Mouse (Mus musculus) frontal cortex, postnatal 14 days (tissue): Measurements from ENCODE around the gene Map2.

Source experiments
- DNase-seq, 2 experiments: peaks; one replicate each; pipeline ENCODE4 v3.0.0; 2022; ENCODE audit warnings: low spot score in 2 of 2

Gene Map2

GRCm38 (mm10) chr1:66205517-66205916 lies 30.4 kb downstream of the Map2 start:
- DNase-seq = no peak

GRCm38 (mm10) chr1:66206904-66207303 lies 31.8 kb downstream of the Map2 start:
- DNase-seq = no peak

GRCm38 (mm10) chr1:66211074-66211791 lies 36.2 kb downstream of the Map2 start:
- DNase-seq = no peak

- DNase-seq = no peak
Measured at GRCm38 (mm10) chr1:66221497-66221896, 46.4 kb downstream of the Map2 start.

- no peak for DNase-seq
Measured at GRCm38 (mm10) chr1:66223331-66223730, 48.3 kb downstream of the Map2 start.

GRCm38 (mm10) chr1:66226372-66227368 lies 51.6 kb downstream of the Map2 start:
- no peak for DNase-seq

GRCm38 (mm10) chr1:66228205-66228604 lies 53.1 kb downstream of the Map2 start:
- no peak for DNase-seq

GRCm38 (mm10) chr1:66230345-66230744 lies 55.3 kb downstream of the Map2 start:
- DNase-seq = no peak

DNA sequence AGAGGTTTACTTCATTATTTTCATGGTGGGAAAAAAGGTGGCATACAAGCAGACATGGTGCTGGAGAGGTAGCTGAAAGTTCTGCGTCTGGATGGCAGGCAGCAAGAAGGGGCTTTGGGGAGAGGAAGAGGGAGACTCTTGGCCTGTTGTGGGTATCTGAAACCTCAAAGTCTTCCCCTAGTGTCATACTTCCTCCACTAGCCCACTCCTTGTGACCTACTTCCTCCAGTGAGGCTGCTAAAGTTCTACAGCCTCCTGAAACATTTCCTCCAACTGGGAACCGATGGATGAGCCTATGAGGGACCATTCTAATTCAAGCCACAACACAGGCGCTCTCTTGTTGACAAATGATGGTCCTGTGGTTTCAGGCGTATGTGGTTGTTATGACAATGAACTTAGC lies 56.9 kb downstream of the Map2 start:
- no peak for DNase-seq

DNA sequence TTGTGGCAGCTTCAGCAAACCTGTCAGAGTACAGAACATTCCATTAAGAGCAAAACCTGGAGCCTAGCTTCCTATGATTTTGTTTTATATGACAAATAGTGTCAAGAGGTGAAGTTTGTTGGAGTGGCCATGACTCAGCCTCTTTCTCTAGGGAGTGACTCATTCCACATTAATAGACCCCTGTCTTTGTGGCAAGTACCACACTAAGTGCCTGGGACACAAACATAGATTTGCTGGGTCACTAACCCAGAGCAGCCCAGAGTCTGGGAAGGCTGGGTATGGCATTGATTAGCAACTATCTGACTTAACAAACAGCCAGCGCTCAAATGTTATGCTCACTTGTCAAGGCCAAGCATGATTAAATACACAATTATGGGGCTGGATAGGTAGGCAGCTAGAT lies 69.8 kb downstream of the Map2 start:
- no peak for DNase-seq

DNA sequence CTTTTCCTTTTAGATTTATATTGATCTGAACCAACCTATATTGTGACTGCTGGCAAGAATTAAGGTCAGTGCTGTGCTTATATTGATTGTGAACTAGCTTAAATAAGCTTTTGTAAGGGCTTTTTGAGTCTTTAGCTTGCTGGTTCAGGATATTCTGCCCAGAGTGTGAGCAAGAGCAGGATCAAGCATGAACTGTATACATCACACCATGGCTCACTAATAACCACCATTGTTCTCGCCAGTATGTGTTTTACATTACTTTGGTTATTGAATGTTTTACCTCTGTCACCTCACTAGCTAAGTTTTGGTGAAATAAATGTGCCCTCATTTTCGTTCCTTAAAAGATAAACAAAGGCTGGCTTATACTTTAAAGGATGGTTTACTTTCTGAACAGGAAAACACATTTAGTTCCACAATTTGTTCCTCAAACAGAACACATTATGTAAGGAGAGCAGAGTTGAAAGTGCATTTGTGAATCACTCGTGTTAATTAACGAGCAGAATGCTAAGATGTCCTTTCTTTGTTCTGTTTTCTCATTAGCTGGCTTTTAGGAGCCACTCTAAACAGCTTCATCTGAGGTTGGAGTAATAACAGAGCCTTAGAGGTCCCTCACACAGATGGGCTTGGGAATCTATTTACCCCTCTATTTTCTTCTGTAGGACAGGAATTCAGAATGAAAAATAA lies 76.7 kb downstream of the Map2 start:
- DNase-seq = no peak

DNA sequence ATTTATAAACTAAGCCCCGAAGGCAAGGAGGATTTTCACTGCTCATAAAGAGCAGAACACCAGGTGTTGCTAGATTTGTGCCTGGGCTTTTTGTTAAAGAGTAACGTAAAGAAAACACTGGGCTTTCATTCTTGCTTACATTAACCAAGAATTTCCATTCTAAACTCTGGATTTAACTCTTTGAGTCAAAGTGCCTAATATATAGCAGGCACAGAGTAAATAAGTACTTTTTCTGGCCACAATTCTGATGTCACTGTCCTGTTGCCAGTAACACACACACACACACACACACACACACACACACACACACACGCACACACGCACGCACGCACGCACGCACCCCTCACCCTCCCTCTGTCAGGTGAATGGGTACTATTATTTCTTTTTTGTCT lies 77.3 kb downstream of the Map2 start:
- no peak for DNase-seq

DNA sequence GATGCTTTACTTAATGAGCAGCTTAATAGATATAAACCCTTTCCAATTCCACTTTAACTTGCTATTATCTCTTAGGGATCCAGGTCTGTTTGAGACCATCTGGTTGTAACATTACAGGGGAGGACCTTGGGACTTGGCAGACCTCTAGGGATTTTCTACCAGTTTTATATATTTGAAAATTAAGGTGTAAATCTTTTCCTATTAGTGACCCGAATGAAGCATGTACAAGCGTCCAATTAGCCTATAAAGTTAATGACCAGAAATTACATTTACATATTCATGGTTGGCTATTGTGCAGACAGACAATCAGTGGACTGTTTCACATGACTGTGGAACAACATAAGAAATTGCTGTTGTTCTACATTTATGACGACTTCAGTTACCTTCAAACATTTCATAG lies 88.1 kb downstream of the Map2 start:
- no peak for DNase-seq

DNA sequence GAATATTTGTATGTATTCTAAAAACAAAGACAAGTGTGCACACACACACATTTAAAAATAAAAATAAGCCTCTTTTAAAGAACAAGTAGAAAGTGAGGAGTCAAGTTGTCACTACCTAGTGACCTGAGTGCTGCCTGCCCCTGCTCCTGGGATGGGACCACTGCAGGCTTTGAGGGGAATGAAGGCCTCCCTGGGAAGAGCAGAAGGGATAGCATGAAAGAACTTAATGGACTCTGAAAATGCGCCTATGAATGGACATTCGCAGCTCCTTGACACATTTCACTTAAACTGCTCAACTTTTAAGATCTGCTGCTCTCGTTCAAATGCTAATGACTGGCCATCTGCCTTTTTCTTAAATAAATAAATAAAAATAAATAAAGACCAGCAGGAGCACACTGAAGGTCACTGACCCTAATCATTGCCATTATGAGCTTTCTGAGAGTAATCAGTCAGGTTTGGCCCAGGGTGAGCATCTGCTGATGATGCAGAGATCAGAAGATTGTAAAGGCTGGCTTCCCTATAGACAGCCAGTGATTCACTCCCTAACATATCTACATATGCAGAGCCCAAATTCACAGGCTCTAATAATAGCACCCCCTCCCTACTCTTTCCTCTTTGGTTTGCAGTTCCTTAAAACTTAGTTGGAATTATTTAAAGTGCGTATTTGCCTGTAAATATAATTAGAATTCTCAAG lies 91.3 kb downstream of the Map2 start:
- DNase-seq = no peak

- DNase-seq = no peak
Measured at GRCm38 (mm10) chr1:66277663-66278062, 102.6 kb downstream of the Map2 start.

DNA sequence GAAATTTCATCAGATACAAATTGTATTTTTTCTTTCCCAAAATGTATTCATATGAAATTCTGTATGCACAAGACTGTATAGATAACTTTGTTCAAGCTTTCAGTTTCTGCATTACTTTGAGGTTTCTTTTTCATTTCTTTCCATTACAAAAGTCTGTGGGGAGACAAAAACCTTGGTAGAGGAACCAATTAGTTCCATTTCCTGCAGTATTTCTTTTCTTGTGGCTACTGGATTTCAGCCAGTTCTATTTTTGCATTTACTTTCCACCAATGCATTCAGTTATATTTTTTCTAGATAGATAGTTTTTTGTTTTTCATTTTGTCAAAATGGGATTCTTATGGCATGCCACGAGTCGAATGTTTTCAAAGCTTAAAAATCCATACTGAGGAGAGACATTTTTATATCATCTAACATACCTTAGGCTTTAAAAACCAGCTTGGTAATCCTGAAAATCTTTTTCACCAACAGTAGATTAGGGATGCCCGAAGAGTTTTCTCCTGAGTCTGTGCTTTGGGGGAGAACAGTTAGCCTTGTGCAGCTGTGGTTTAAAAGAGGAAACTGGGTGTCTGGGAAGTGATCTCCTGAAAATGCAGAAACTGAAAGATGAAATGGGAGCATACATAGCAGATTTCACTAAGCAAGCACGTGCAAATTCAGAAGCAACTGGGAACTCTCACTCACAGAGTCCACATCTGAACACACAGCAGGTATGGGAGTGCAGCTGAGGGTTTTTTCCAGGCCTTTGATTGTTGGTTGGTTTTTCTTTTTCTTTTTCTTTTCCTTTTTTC lies 104.3 kb downstream of the Map2 start:
- DNase-seq = no peak

- no peak for DNase-seq
Measured at GRCm38 (mm10) chr1:66280152-66280551, 105.1 kb downstream of the Map2 start.

GRCm38 (mm10) chr1:66282447-66282846 lies 107.4 kb downstream of the Map2 start:
- no peak for DNase-seq

DNA sequence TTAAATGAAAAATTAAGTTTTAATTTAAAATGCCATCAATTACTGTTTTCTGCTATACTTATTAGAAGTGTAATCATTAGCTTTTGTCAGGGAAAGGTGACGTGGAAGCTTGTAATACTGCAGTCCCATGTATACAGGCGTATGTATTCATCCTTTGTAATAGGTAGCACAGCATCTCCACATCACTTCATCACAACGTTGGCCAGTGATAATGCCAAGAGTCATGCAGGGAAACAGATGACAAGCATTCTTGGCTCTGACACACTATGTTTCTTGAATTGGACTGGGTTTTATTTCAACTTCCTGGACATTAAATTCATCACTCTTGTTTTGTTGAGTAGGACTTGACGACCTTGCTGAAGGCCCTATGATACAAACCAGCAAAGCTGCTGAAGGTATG lies 113.9 kb downstream of the Map2 start:
- DNase-seq = no peak

GRCm38 (mm10) chr1:66292121-66292881 lies 117.2 kb downstream of the Map2 start:
- DNase-seq = no peak
